In the genomic region with DNA sequence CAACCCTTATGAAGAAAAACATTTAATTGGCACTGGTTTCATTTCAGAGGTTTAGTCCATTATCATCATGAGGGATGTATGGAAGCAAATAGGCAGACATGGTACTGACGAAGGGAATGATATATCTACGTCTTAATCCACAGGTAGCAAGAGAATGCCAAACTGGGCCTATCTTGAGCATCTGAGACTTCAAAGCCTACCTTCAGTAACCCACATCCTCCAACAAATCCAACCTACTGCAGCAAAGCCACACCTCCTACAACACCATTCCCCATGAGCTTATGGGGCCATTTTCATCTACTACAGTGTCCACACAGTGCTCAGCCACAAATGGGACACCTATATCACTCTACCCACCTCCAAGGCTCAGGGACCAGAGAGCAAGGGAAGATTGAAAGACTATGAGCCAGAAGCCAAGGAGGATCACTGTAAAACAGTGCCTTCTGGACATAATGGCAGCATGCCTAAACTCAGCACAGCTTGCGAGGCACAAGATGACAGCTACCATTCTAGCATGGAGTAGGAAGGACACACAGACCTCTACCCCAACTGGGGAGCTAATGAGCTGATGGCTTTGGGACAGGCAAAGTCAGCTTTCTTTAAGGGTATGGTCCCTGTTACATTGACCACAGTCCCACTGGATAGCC, we compare ENCODE assay signal across 22 mouse cellular contexts.
A peak's percentile ranks its signal among the peaks of the same experiment; 100 is the strongest.
DNase-seq lines count a peak whose midpoint lies in the region; ATAC-seq and TF ChIP-seq lines count a peak whose summit lies in the region.
"Had no signal": no experiment of that assay in that cellular context is flagged by ENCODE, and none has a peak within 500 bp of the region (broad histone marks: within the 10 kb centered on the region; RNA-seq: fewer than 3 reads in every experiment).

No protein-coding gene starts in this region.

- no peak overlapping the region for H3K4me3 ChIP-seq in midbrain, postnatal 0 days (ENCODE audit: low read depth, low read length)
- H3K4me3 ChIP-seq: embryonic facial prominence, embryonic 15.5 days; gastrocnemius, adult 2 months; heart, embryonic 15.5 days; neural tube, embryonic 15.5 days had no signal

- no peak overlapping the region for H3K4me2 ChIP-seq in midbrain, postnatal 0 days (ENCODE audit: low read depth, low read length, poor library complexity, severe bottlenecking)
- H3K4me2 ChIP-seq: embryonic facial prominence, embryonic 15.5 days; heart, embryonic 15.5 days; midbrain, embryonic 11.5 days; neural tube, embryonic 15.5 days had no signal

- H3K27me3 ChIP-seq in midbrain, postnatal 0 days (ENCODE audit: insufficient read depth, low read length), result no peaks in the 10 kb centered on the region
- H3K27me3 ChIP-seq: embryonic facial prominence, embryonic 15.5 days; heart, embryonic 15.5 days; neural tube, embryonic 15.5 days had no signal

- intact Hi-C loops in left cerebral cortex, postnatal 4 days (cut with DNase I), result no loop called here
- intact Hi-C loops in left cerebral cortex, postnatal 14 days (cut with DNase I), result no loop called here

- H3K27ac ChIP-seq in midbrain, postnatal 0 days (ENCODE audit: low read depth, low read length), result no peak overlapping the region
- H3K27ac ChIP-seq: embryonic facial prominence, embryonic 15.5 days; gastrocnemius, adult 2 months; heart, embryonic 15.5 days; neural tube, embryonic 15.5 days had no signal

- no peak for TF ChIP-seq CTCF in midbrain, postnatal 0 days (IDR thresholded peaks at IDR 0.05)

- H3K9me3 ChIP-seq in midbrain, postnatal 0 days (ENCODE audit: low read length), result no peaks in the 10 kb centered on the region
- H3K9me3 ChIP-seq: embryonic facial prominence, embryonic 15.5 days; heart, embryonic 15.5 days; neural tube, embryonic 15.5 days had no signal

- WGBS in midbrain, postnatal 0 days, result 98% methylated on average over 3 of the region's 3 CpGs

- no peak overlapping the region for H3K9ac ChIP-seq in midbrain, postnatal 0 days (replicated peaks; ENCODE audit: low read length, poor library complexity, severe bottlenecking)
- H3K9ac ChIP-seq: embryonic facial prominence, embryonic 15.5 days; heart, embryonic 15.5 days; neural tube, embryonic 15.5 days had no signal

- no peaks in the 10 kb centered on the region for H3K4me1 ChIP-seq in midbrain, postnatal 0 days (ENCODE audit: insufficient read depth, low read length)
- H3K4me1 ChIP-seq: embryonic facial prominence, embryonic 15.5 days; neural tube, embryonic 15.5 days had no signal

- peak; percentile 84 for ATAC-seq in cerebellum, adult (ENCODE audit: insufficient number of reproducible peaks, low FRiP score, low TSS enrichment)
- ATAC-seq in midbrain, postnatal 0 days (ENCODE audit: low FRiP score), result no peak
- ATAC-seq: intestine, embryonic 16.5 days had no signal

- no peaks in the 10 kb centered on the region for H3K36me3 ChIP-seq in midbrain, postnatal 0 days (ENCODE audit: insufficient read depth, low read length)
- H3K36me3 ChIP-seq: embryonic facial prominence, embryonic 15.5 days; heart, embryonic 15.5 days; neural tube, embryonic 15.5 days had no signal

- no peak for DNase-seq in cerebellum, postnatal 4 days (ENCODE audit: low spot score in 2 of 2)
- peak; percentile 11 for DNase-seq in left cerebral cortex, postnatal 4 days
- no peak for DNase-seq in left cerebral cortex, postnatal 14 days (ENCODE audit: low spot score in 2 of 2)
- DNase-seq in cerebellum, adult 9-11 months, result peak; percentile 68
- no peak for DNase-seq in gastrocnemius, postnatal 25 days
- no peak for DNase-seq in midbrain, postnatal 0 days (ENCODE audit: low spot score)
- DNase-seq in kidney, postnatal 14 days, result no peak
- DNase-seq: adrenal gland, postnatal 25 days; embryo, embryonic 11 days; gastrocnemius, adult 2 months; heart, adult 18-20 months; kidney, postnatal 4 days; lung, adult 2 months; lung, postnatal 4 days; right cerebral cortex, postnatal 25 days; thymus, postnatal 36 days had no signal

Comparison
In these comparisons a context has a peak if more than half of its experiments do, and no peak if none do; other contexts are left out.
1. DNase-seq: peak in left cerebral cortex, postnatal 4 days (single experiment) and cerebellum, adult 9-11 months (single experiment); none in cerebellum, postnatal 4 days (0 of 2), left cerebral cortex, postnatal 14 days (0 of 2), gastrocnemius, postnatal 25 days (single experiment), midbrain, postnatal 0 days (single experiment) and kidney, postnatal 14 days (single experiment).